Mouse (Mus musculus): Measurements from ENCODE around the gene Ppp3ca.

DNA sequence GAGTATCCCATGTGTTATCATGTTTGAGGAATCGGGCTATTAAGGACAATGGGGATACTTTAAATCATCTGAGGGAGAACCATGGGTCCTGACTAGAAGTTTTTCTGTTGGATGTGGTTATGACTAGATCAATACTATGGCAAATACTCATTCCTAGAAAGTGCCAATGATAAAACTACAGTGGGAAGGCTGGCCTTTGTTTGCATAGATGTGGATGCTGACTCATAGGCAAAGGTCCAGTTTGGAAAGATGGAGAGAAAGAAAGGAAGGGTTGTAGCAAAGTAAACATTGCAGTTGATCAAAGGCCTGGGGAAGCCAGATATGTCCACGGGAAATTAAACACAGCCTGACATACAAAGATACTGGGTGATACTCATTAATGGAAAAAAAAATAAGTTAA lies 142.9 kb downstream of the Ppp3ca start:
- TF ChIP-seq POLR2A (IDR thresholded peaks at IDR 0.05; ENCODE audit: insufficient read depth, low read length) (no peak), CTCF (IDR thresholded peaks at IDR 0.05; ENCODE audit: low read depth, low read length) (no peak)

Data from ES-Bruce4 (cell line).